Mouse (Mus musculus) A20 (cell line): Measurements from ENCODE around the gene Cfap45.

Experiments
- DNase-seq: peaks from one replicate; pipeline ENCODE4 v3.0.0-alpha.2; 2011; ENCODE audit warnings: low read depth, low spot score

Gene Cfap45

DNA sequence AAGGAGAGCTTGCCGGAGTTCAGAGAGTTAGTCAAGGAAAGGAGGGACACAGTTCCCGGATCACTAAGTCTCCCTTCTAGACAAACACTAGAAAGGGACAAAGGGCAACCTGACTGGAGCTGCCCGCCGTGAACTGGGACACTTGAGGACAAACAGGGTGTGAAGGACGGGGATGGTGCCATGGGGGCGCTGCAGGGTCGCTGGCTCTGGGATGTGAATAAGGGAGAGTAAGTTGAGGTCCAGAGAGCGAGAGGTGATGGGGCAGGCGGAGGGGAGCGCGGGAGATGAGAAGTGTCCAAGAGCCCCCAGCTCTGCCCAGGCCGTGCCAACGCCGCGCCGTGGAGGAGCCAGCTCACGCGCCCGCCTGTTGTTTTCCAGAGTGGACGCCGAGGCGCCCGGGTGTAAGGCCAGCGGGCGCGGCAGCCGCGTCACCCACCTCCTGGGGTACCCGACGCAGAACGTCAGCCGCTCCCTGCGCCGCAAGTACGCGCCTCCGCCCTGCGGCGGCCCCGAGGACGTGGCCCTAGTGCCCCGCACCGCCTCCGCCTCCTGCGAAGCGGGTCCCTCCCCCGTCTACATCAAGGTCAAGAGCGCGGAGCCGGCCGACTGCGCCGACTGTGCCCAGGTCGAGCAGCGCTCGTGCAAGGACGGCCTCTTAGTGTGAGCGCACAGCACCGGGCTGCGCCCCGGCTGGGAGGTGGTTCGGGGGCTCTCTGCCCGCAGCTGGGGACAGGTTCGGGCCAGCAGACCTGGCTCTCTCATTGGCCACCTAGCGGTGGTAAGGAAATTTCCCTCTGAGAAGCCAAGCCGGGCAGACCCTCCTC lies 42.3 kb downstream of the Cfap45 start:
- no peak for DNase-seq

DNA sequence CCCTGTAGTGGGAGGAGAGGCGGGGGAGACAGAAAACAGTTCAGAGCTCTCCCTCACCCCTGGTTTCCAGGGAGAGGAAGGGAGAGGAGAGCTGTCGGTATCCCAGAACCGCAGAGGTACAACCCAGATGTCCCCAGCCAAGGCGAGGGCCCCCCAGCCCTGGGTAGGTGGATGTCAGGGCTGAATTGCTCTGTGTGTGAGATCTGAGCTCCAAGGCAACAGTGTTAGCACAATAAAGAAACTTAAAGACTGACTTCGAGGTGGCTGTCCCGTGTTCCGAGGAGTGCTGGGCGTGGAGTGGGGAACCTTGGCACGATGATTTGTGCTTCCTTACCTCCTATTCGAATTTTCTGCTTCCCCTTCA lies 42.8 kb downstream of the Cfap45 start:
- no peak for DNase-seq

DNA sequence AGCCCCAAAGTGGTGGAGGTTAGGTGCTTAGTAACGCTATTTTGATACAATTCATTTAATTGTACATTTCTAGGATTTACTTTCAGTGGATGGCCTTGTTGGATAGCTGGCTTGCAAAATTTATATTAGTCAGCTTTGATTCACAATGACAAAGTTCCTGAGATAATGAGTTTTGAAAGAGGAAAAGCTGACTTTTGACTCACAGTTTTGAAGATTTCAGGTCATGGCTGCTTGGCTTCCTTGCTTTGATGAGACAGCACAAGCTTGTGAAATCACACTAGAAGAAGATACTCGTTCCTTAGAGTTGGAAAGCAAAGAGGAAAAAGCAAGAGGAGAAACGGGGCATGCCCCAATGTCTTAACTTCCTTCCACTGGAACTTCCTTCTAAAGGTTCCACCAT lies 45.5 kb downstream of the Cfap45 start:
- no peak for DNase-seq

- DNase-seq, result no peak
Observed at GRCm38 (mm10) chr1:172567758-172568157, 47.2 kb downstream of the Cfap45 start.

- DNase-seq, result no peak
Observed at GRCm38 (mm10) chr1:172580116-172580515, 59.5 kb downstream of the Cfap45 start.

DNA sequence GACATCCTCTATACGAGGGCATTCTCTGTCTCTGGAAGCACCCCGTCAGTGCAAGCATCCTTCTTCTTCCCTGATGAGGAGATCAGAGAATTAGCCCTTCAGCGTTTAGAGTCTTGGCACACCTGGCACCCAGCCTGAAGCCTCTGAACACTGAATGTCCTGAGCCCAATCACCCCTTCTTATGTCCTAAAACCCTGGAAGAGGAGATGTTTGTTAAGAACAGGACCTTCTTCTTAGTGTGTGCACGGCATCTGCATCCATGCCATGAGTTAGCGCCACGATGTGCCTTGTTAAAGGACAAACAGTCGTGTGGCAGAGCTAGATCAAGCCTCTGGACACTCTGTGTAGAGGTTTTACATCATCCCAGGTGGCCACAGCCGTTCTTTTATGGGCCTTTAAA lies 61.8 kb downstream of the Cfap45 start:
- no peak for DNase-seq

- DNase-seq, result no peak
Observed at GRCm38 (mm10) chr1:172584271-172584670, 63.7 kb downstream of the Cfap45 start.

GRCm38 (mm10) chr1:172585026-172585425 lies 64.4 kb downstream of the Cfap45 start:
- no peak for DNase-seq

GRCm38 (mm10) chr1:172585612-172586567 lies 65.3 kb downstream of the Cfap45 start:
- DNase-seq, result no peak

DNA sequence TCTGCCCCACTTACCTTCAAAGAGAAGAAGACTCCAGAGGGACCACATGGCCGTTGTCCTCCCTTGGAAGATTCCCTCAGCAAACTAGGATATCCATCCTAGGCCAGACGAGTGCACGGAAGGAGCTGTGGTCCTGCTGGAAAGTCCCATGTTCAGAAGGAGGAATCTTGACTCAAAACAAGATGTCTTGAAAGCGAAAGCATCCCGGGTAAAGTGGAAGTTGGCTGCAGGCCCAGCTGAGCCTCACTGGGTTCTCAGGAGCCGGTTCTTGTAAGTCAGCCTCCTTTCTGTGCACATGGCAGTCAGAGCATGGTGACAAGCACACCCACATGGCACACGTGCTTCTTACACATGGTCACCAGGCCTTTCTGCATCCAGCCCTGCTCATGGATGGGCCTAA lies 69.8 kb downstream of the Cfap45 start, which contains the start of gene Slamf8:
Gene Slamf8, minus strand, starts transcription at position 184 of the 400 bp plus-strand sequence.
- DNase-seq, result no peak

DNA sequence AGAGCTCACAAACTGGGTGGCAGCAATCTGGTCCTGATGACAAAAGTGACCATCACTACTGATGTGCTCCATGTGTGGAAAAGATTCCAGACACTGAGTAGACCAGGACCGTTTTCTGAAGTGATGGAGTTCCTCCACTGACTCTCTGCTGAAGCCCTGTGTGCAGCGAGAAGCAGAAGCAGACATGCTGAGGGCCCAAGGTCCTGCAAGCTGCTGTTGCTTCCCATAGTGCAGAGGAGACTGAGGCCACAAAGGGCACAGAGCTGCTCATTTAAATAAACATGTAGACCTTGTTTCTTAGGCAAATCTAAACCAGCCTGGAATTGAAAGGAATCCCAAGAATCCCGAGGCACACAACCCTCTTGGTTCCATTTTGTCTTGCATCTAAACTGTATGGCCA lies 72.7 kb downstream of the Cfap45 start:
- DNase-seq, result no peak

- no peak for DNase-seq
Observed at GRCm38 (mm10) chr1:172593956-172594355, 73.4 kb downstream of the Cfap45 start.

DNA sequence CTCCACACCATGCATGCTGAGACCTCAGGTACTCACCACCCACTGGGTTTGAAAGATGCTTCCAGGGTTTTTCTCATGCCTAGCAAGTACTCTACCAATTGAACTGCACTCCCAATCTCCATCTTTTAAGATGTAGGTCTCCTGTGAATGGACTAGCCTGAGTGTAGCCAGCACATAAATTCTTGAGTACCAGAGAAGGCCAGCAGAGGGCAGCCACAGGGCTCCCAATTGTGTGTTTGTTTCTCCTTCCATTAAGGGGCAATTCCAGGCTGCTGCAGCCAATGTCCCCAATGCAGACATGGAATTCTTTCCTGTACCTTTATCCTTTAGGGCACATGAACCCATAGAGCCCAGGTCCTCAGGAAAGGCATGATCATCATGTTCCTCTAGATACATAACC lies 73.9 kb downstream of the Cfap45 start:
- DNase-seq, result peak; percentile 30
